Mouse (Mus musculus) c-Kit-positive CD71-negative TER-119-negative erythroid progenitor cells, embryonic 14.5 days (primary cell): ENCODE results near the gene Gm42688.

Experiments
- DNase-seq: peaks from one replicate; pipeline ENCODE4 v3.0.0-alpha.2; 2013; ENCODE audit warnings: low read depth

Gm42688 gene

DNA sequence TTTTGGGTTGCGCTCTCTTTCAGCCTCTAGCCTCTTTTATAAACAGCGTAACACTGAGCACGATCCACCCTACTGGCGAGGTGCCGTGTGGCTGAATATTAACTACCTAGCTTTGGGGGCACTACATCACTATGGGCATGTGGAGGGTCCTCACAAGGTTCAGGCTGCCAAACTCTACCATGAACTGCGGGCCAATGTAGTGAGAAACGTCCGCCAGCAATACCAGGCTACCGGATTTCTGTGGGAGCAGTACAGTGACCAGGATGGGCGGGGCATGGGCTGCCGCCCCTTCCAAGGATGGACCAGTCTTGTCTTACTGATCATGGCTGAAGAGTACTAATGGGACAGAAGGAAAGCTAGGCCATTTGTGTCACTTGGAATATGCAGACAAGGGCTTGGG is 17.0 kb downstream of the Gm42688 start:
- no peak for DNase-seq

DNA sequence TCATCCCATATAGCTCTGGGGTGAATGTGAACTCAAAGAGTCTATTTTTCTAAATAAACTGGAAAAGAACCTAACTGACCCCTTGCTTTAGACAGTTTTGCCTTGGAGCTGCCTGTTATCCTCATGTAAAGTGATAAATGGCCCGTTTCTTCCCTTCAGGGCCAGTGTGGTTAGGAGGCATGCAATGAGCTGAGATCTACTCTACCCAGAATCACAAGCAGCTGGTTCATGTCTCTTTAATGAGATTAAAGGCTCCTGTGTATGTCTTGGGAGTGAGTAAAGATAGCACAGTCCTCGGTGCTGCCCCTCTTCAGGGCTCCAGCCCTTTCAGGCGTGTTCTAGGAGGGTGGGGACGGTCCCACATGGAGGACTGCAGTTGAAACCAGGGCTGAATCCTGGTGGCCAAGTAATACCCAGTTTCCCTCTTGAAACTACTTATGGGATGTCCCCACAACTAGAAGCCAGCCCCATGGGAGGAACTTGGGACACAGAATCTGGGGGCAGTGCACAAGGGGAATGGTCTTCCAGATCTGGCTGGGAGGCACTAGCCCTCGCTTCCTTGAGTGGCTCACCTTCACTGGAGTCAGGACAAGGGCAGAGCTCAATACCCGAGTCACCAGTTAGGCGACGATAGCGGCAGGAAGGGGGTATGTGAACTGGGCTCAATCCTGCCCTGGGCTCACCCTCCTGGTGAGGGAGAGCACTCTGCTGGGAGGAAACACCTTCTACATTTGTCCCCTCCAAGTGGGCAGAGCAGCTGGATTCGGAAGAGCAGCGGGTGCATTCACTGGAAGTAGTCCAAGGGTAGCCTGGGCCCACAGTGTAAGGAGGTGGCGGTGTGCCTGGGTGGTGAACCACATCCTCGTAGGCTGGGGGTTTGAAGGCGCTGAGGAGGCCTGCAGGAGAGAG is 17.7 kb downstream of the Gm42688 start:
- no peak for DNase-seq

DNA sequence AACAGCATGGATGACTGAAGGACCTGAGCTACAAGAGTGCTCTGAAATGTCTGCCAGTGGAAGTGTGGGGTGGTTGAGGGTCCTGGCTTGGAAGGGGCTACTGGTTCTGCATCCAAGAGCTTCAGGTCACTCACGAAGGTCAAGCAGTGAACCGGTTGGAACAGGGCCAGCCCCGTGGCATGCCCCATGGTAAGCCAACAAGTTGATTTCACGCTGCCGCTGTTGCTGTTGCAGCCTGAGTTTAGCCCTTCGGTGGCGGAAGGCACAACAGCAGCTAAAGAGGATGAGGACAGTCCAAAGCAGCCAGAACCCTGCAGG is 18.3 kb downstream of the Gm42688 start:
- no peak for DNase-seq

GRCm38 (mm10) chr6:83120930-83121862 is 19.8 kb downstream of the Gm42688 start, which contains the start of gene Wbp1:
Gene Wbp1, minus strand, starts transcription at chr6:83121559.
- peak; percentile 95 for DNase-seq

DNA sequence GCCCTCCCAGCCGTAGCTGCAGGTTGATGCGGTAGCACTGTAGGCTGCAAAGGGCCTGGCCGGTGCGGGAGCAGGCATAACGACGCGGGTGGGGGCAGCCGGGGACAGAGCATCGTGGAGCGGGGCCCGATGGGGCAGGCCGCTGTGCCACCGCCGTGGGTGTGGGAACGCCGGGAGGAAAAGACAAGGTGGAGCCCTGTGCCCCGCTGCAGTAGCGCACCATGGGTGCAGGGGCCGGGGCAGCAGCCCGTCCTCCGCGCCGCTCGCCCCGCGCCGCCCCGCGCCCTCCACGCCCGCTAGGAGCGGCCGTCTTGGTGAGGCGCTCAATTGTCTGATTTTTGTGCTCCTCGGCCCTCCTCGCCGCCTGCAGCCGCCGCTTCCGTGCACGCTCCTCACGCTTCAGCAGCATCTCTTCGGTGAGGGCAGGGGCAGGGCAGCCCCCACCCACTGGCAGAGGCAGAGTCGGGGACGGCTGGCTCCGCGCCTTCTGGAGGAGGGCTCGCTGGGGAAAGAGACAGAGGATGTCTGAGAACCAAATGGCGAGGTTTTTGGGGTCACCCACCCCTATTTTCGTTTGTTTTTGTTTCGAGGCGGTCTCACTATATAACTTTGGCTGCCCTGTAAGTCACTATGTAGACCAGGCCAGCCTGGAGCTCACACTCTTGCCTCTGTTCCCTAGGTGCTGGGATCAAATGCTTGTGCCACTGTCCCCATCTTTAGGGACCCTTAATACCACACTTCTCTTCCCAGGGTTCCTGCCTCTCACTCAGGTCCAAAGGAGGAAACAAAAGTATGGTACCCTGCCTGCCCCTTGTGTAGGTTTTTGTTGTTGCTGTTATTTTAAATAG is 20.7 kb downstream of the Gm42688 start:
- DNase-seq = no peak

DNA sequence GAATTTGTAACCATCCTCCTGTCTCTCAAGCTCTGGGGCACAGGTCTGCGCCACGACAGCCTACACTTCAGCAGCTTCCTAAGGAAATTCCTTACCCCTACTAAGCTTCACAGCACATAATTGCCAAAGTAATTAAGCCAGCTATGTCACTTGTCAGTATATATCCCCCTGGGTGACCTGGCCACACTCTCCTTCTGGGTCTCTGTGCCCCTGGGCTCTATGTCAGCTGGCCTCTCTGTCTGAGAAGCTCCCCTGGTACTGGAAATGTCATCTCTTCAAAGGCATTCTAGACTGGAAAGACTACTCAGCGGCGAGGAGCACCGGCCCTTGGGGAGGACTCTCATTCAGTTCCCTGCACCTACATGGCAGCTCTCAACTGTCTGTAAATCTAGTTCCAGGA is 21.5 kb downstream of the Gm42688 start:
- no peak for DNase-seq

- peak; percentile 97 for DNase-seq
Measured at GRCm38 (mm10) chr6:83124851-83125312, 23.5 kb downstream of the Gm42688 start.

DNA sequence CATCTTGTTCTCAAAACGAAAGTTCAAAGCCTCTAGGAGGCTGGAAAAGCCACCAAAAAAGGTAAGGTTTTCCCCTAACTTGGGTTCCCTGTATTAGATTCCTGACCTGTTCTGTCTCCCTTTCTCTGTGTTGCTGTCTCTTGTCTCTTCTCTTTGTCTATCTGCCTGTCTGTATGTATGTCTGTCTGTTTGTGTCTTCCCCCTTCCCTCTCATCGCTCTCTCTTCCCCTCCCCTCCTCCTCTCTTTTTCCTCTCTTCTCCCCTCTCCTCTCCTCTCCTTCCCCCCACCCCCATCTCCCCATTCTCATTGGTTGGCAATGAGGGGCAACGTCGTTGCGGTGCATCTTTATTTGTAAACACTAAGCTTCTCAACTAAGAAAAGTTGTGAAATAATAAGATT is 23.9 kb downstream of the Gm42688 start, which contains the start of gene Ino80b:
TSS of gene Ino80b (minus strand) at position 101 of the 400 bp plus-strand sequence.
- no peak for DNase-seq

GRCm38 (mm10) chr6:83127419-83127818 is 26.0 kb downstream of the Gm42688 start:
- no peak for DNase-seq

- no peak for DNase-seq
Measured at GRCm38 (mm10) chr6:83131469-83132034, 30.1 kb downstream of the Gm42688 start.

DNA sequence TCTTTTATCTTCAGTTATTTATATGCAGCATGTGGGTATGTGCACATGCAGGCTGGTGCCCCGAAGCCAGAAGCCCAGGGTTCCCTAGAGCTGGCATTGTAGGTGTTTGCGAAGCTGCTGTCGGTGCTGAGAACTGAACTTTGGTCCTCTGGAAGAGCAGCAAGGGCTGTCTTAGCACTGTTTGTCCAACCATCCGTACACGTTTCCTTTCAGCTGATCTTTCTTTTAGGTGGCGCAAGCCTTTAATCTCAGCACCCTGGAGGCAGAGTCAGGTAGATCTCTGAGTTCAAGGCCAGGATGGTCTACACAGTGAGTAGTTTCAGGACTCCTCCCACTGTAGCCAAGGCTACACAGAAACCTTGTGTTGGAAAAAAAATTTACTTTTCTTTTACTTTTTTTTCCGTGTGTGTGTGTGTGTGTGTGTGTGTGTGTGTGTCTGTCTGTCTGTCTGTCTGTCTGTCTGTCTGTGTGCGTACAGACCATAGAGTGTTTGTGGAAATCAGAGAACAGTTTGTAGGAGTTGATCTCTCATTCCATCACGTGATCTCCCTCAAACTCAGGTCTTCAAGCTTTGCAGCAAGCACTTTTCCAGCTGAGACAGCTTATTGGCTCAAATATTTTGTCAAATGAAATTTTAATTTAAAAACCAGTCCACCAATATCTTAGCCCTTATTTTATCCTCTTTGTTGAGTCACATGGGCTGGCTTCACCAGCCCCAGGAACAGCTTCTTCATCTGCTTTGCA is 30.9 kb downstream of the Gm42688 start:
- no peak for DNase-seq

DNA sequence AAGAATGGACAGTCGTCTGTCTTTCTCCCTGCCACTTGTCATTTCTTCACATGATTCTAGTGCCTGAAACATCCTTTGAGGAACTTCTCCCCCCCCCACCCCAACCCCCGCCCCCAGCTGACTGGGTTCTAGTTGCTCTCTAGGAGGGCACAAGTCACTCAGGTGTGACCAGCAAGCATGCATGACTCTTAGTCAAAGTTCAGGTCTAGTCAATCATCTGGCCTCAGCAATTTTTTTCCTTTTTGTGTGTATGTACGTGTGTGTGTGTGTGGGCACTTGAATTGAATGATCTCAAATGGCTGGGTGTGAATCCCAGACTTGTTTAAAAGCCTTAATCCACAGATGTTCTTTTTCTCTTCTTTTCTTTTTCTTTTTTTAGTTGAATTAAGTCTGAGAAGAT is 32.8 kb downstream of the Gm42688 start:
- no peak for DNase-seq

GRCm38 (mm10) chr6:83134951-83135513 is 33.6 kb downstream of the Gm42688 start, which contains the start of gene Rtkn:
Gene Rtkn, plus strand, starts transcription at chr6:83135463.
- DNase-seq = no peak

GRCm38 (mm10) chr6:83135571-83136161 is 34.2 kb downstream of the Gm42688 start:
- no peak for DNase-seq

- DNase-seq = no peak
Measured at GRCm38 (mm10) chr6:83136291-83136880, 35.0 kb downstream of the Gm42688 start.

GRCm38 (mm10) chr6:83136881-83137575 is 35.6 kb downstream of the Gm42688 start:
- no peak for DNase-seq

GRCm38 (mm10) chr6:83137576-83137950 is 36.1 kb downstream of the Gm42688 start:
- no peak for DNase-seq

- DNase-seq = no peak
Measured at GRCm38 (mm10) chr6:83138056-83138455, 36.6 kb downstream of the Gm42688 start.

GRCm38 (mm10) chr6:83140044-83140443 is 38.6 kb downstream of the Gm42688 start:
- no peak for DNase-seq
